Mouse (Mus musculus) cortical plate, adult 2 months (tissue): ENCODE measurements around the gene Pkm.

Experiments
- CTCF ChIP-seq: fragments of 200-500 bp; IDR thresholded peaks from 2 replicates; pipeline ENCODE4 v1.5.1; 2011; ENCODE audit warnings: mild to moderate bottlenecking, control low read depth, low read length; ENCODE audit not compliant: insufficient read depth; ENCODE audit errors: extremely low read depth
- POLR2A ChIP-seq: fragments of 200-500 bp; IDR thresholded peaks from 2 replicates; pipeline ENCODE4 v1.6.1; 2011; ENCODE audit warnings: mild to moderate bottlenecking, low read length, control low read depth; ENCODE audit not compliant: insufficient read depth; ENCODE audit errors: extremely low read depth

GRCm38 (mm10) chr9:59680534-59680875, 24.3 kb downstream of the Pkm start:
- TF ChIP-seq CTCF (no peak), POLR2A (no peak)
